Mouse (Mus musculus): Measurements from ENCODE around the gene Megf11. TPM values are rescaled to one million over a fixed set of nuclear protein-coding genes. Genes with fewer than 3 reads are reported as not detected.

Megf11 gene
- polyA plus RNA-seq, 1 experiment = 0.94 TPM

DNA sequence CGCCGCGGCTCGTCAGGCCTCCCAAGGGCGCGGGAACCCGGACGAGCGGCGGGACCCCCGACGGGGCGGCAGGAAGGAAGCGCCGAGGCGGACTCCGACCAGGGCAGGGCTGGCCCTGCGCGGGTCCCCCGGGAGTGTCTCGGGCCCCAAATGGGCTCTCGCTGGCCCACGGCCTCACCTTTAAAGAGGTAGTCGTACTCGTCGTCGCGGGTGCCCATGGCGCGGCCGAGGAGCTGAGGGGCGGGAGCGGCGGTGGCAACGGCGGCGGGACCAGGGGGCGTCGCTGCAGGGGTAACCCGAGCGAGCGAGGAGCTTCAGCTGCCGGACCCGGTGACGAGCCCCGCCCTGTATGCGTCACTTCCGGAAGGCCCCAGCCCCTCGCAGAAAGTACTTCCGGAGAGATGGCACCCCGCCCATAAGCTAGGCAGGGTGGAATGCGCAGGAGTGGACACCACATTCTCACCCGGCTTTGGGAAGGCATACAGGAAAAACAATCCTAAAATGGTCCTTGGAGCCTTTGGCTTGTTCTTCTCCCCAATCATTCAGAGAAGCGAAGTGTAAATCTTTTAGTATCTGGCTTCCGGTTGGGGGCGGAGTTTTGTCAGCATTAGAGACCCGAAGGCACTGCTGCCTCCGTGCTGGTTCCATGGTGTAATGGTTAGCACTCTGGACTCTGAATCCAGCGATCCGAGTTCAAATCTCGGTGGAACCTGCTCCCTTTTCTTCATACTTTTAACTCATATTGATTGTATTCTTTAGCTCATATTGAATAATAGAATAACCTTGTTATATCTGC is 352.2 kb downstream of the Megf11 start, which contains the start of gene Rab11a:
Gene Rab11a, minus strand, starts transcription at position 353 of the 796 bp plus-strand sequence.
- H3K4me1 ChIP-seq (ENCODE audit: control insufficient read depth, insufficient read depth, low read length) = no peaks in the 10 kb centered on the region
- peak within 1 kb of the TSS; percentile 84 for H3K9ac ChIP-seq (ENCODE audit: low read depth, poor library complexity, severe bottlenecking)
- H3K9me3 ChIP-seq (replicated peaks; ENCODE audit: control insufficient read depth, insufficient read depth, low read length, poor library complexity, severe bottlenecking) = no peaks in the 10 kb centered on the region
- no peak for TF ChIP-seq CTCF (IDR thresholded peaks at IDR 0.05; ENCODE audit: low read depth, low read length)
- no peak for TF ChIP-seq EP300 (IDR thresholded peaks at IDR 0.05; ENCODE audit: insufficient read depth, low read depth, low read length)
- TF ChIP-seq POLR2A (IDR thresholded peaks at IDR 0.05; ENCODE audit: insufficient read depth, low read length) = no peak
- H3K4me3 ChIP-seq (ENCODE audit: low read depth, low read length) = peak within 1 kb of the TSS; percentile 86
- no peaks in the 10 kb centered on the region for H3K36me3 ChIP-seq (ENCODE audit: control insufficient read depth, insufficient read depth, low read length, poor library complexity, severe bottlenecking)
- H3K27ac ChIP-seq (ENCODE audit: insufficient read depth, low read length) = peak within 1 kb of the TSS; percentile 53; the same call in 1 of the 2 replicates
- H3K27me3 ChIP-seq (ENCODE audit: control insufficient read depth, insufficient read depth, low read length, poor library complexity, severe bottlenecking) = no peaks in the 10 kb centered on the region

DNA sequence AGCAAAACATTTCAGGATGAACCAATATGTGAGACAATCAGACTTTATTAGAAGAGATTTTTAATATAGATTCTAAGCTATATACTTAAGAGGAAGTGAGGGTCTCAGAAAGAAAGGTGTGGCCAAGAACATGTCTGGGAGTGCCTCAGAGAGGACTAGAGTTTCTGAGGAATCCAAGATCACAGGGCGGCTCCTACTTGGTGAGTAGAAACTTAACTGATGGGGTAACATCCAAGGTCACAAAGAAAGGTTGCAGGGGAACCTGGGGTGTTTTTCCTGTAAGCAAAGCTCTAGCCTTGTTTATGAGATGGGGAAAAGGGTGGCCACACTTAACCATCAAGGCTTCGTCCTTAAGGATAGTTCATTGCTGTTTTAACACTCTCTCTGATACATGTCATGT is 353.6 kb downstream of the Megf11 start:
- Histone ChIP-seq H3K36me3 (ENCODE audit: control insufficient read depth, insufficient read depth, low read length, poor library complexity, severe bottlenecking) (no peaks in the 10 kb centered on the region), H3K9ac (ENCODE audit: low read depth, poor library complexity, severe bottlenecking) (no peak overlapping the region), H3K27ac (ENCODE audit: insufficient read depth, low read length) (no peak overlapping the region), H3K4me1 (ENCODE audit: control insufficient read depth, insufficient read depth, low read length) (no peaks in the 10 kb centered on the region), H3K27me3 (ENCODE audit: control insufficient read depth, insufficient read depth, low read length, poor library complexity, severe bottlenecking) (no peaks in the 10 kb centered on the region), H3K4me3 (ENCODE audit: low read depth, low read length) (no peak overlapping the region), H3K9me3 (replicated peaks; ENCODE audit: control insufficient read depth, insufficient read depth, low read length, poor library complexity, severe bottlenecking) (no peaks in the 10 kb centered on the region)
- TF ChIP-seq CTCF (IDR thresholded peaks at IDR 0.05; ENCODE audit: low read depth, low read length) = no peak
- no peak for TF ChIP-seq POLR2A (IDR thresholded peaks at IDR 0.05; ENCODE audit: insufficient read depth, low read length)
- no peak for TF ChIP-seq EP300 (IDR thresholded peaks at IDR 0.05; ENCODE audit: insufficient read depth, low read depth, low read length)

DNA sequence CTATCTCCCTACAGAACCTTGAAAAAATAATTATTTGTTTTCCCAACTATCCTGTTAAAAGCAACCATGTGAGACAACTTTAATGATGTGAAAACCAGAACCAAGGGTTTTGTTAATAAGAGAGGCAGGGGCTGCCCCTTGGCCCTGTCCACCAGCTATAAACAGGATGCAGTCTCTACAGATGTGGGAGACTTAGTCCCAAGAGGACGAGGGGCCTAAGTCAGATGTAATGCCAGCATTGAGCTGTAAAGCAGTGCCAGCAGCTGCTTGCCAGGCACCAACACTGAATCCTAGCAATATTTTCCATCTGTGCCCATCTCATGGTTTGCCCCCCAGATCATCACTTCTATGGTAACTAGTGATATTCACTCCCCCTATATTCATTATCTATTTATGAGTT is 357.0 kb downstream of the Megf11 start:
- H3K9me3 ChIP-seq (replicated peaks; ENCODE audit: control insufficient read depth, insufficient read depth, low read length, poor library complexity, severe bottlenecking) = no peaks in the 10 kb centered on the region
- no peaks in the 10 kb centered on the region for H3K36me3 ChIP-seq (ENCODE audit: control insufficient read depth, insufficient read depth, low read length, poor library complexity, severe bottlenecking)
- no peak for TF ChIP-seq POLR2A (IDR thresholded peaks at IDR 0.05; ENCODE audit: insufficient read depth, low read length)
- no peak for TF ChIP-seq CTCF (IDR thresholded peaks at IDR 0.05; ENCODE audit: low read depth, low read length)
- no peak for TF ChIP-seq EP300 (IDR thresholded peaks at IDR 0.05; ENCODE audit: insufficient read depth, low read depth, low read length)
- no peak overlapping the region for H3K9ac ChIP-seq (ENCODE audit: low read depth, poor library complexity, severe bottlenecking)
- H3K4me3 ChIP-seq (ENCODE audit: low read depth, low read length) = no peak overlapping the region
- H3K27ac ChIP-seq (ENCODE audit: insufficient read depth, low read length) = no peak overlapping the region
- no peaks in the 10 kb centered on the region for H3K27me3 ChIP-seq (ENCODE audit: control insufficient read depth, insufficient read depth, low read length, poor library complexity, severe bottlenecking)
- no peaks in the 10 kb centered on the region for H3K4me1 ChIP-seq (ENCODE audit: control insufficient read depth, insufficient read depth, low read length)

DNA sequence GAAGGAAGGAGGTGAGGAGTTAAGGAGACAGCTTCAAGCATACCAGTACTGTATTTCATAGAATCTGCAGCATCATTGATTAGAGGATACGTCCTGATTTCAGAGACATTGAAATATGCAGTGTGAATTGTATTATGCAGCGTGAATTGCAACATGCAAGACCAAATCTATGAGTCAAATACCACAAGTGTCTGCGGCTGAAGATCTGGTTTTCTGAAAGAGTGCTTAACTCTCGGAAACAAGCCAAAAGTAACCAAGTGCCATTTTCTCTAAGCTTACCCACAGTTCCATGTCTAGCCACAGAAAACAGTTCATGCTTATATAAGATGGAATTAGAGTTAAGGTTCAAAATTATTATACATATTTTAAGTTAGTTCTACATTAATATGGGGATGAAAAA is 362.3 kb downstream of the Megf11 start:
- Histone ChIP-seq H3K4me1 (ENCODE audit: control insufficient read depth, insufficient read depth, low read length) (no peaks in the 10 kb centered on the region), H3K9me3 (replicated peaks; ENCODE audit: control insufficient read depth, insufficient read depth, low read length, poor library complexity, severe bottlenecking) (no peaks in the 10 kb centered on the region), H3K27ac (ENCODE audit: insufficient read depth, low read length) (no peak overlapping the region), H3K27me3 (ENCODE audit: control insufficient read depth, insufficient read depth, low read length, poor library complexity, severe bottlenecking) (no peaks in the 10 kb centered on the region), H3K36me3 (ENCODE audit: control insufficient read depth, insufficient read depth, low read length, poor library complexity, severe bottlenecking) (no peaks in the 10 kb centered on the region), H3K9ac (ENCODE audit: low read depth, poor library complexity, severe bottlenecking) (no peak overlapping the region), H3K4me3 (ENCODE audit: low read depth, low read length) (no peak overlapping the region)
- no peak for TF ChIP-seq CTCF (IDR thresholded peaks at IDR 0.05; ENCODE audit: low read depth, low read length)

DNA sequence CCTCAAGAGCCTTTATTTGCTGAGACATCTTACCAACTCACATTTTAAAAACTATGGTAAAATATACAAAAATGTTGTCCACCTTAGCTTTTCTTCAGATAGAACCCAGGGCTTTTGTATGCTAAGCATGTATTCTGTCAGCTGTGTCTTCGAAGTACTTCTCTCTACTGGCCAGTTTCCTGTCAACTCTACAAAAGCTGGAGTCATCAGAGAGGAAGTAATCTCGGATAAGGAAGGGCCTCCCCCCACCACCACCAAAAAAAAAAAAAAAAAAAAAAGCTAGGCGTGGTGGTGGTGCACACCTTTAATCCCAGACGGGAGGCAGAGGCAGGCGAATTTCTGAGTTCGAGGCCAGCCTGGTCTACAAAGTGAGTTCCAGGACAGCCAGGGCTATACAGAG is 363.9 kb downstream of the Megf11 start:
- Histone ChIP-seq H3K4me3 (ENCODE audit: low read depth, low read length) (no peak overlapping the region), H3K27me3 (ENCODE audit: control insufficient read depth, insufficient read depth, low read length, poor library complexity, severe bottlenecking) (no peaks in the 10 kb centered on the region), H3K9me3 (replicated peaks; ENCODE audit: control insufficient read depth, insufficient read depth, low read length, poor library complexity, severe bottlenecking) (no peaks in the 10 kb centered on the region), H3K36me3 (ENCODE audit: control insufficient read depth, insufficient read depth, low read length, poor library complexity, severe bottlenecking) (no peaks in the 10 kb centered on the region), H3K4me1 (ENCODE audit: control insufficient read depth, insufficient read depth, low read length) (no peaks in the 10 kb centered on the region), H3K9ac (ENCODE audit: low read depth, poor library complexity, severe bottlenecking) (no peak overlapping the region), H3K27ac (ENCODE audit: insufficient read depth, low read length) (no peak overlapping the region)
- TF ChIP-seq EP300 (IDR thresholded peaks at IDR 0.05; ENCODE audit: insufficient read depth, low read depth, low read length) (no peak), POLR2A (IDR thresholded peaks at IDR 0.05; ENCODE audit: insufficient read depth, low read length) (no peak), CTCF (IDR thresholded peaks at IDR 0.05; ENCODE audit: low read depth, low read length) (no peak)

DNA sequence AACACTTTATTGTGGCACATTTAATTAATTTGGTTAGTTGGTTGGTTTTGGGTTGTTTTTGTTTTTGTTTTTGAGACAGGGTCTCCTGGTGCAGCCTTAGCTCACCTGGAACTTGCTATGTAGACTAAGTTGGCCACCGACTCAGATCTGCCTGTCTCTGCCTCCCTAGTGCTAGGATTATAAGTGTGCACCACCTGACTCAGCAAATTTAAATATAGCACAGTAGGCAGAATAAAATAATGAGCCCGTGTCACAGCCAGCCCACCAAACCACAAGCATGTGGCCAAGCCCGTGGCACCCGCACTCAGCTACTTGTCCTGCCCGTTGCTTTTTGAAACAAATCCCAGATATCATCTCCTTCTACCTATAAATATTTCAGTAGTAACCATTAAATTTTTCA is 367.1 kb downstream of the Megf11 start:
- H3K9me3 ChIP-seq (replicated peaks; ENCODE audit: control insufficient read depth, insufficient read depth, low read length, poor library complexity, severe bottlenecking) = no peaks in the 10 kb centered on the region
- TF ChIP-seq POLR2A (IDR thresholded peaks at IDR 0.05; ENCODE audit: insufficient read depth, low read length) (no peak), CTCF (IDR thresholded peaks at IDR 0.05; ENCODE audit: low read depth, low read length) (no peak), EP300 (IDR thresholded peaks at IDR 0.05; ENCODE audit: insufficient read depth, low read depth, low read length) (no peak)

More for the DNA sequence above, 367.1 kb downstream of the Megf11 start:
- Histone ChIP-seq H3K9ac (ENCODE audit: low read depth, poor library complexity, severe bottlenecking) (no peak overlapping the region), H3K4me1 (ENCODE audit: control insufficient read depth, insufficient read depth, low read length) (no peaks in the 10 kb centered on the region), H3K27ac (ENCODE audit: insufficient read depth, low read length) (no peak overlapping the region), H3K4me3 (ENCODE audit: low read depth, low read length) (no peak overlapping the region), H3K27me3 (ENCODE audit: control insufficient read depth, insufficient read depth, low read length, poor library complexity, severe bottlenecking) (no peaks in the 10 kb centered on the region), H3K36me3 (ENCODE audit: control insufficient read depth, insufficient read depth, low read length, poor library complexity, severe bottlenecking) (no peaks in the 10 kb centered on the region)
